Mouse (Mus musculus) neural tube, embryonic 12.5 days (tissue): Measurements from ENCODE around the gene Armc8. TPM values are rescaled to one million over a fixed set of nuclear protein-coding genes. Genes with fewer than 3 reads are reported as not detected.

Experiments used
- ATAC-seq: fragments of 200-750 bp; cut with Nextera tagmentation; 2 replicates; pipeline ENCODE4 v1.8.0; 2017; ENCODE audit warnings: low read depth, mild to moderate bottlenecking, moderate TSS enrichment, moderate library complexity; ENCODE audit not compliant: low FRiP score
- H3K27ac ChIP-seq: fragments of 300-500 bp; sonication (generic); 2 replicates; pipeline ENCODE4 v1.5.1; 2016
- H3K27me3 ChIP-seq: fragments of 300-500 bp; sonication (generic); replicated peaks from 2 replicates; pipeline ENCODE4 v1.6.1; 2016; ENCODE audit warnings: mild to moderate bottlenecking
- H3K36me3 ChIP-seq: fragments of 300-500 bp; sonication (generic); 2 replicates; pipeline ENCODE4 v1.6.1; 2016; ENCODE audit warnings: mild to moderate bottlenecking
- H3K4me1 ChIP-seq: fragments of 300-500 bp; sonication (generic); 2 replicates; pipeline ENCODE4 v1.6.1; 2016
- H3K4me2 ChIP-seq: fragments of 300-500 bp; sonication (generic); replicated peaks from 2 replicates; pipeline ENCODE4 v1.6.1; 2016; ENCODE audit warnings: mild to moderate bottlenecking
- H3K4me3 ChIP-seq: fragments of 300-500 bp; sonication (generic); 2 replicates; pipeline ENCODE4 v1.5.1; 2016
- H3K9ac ChIP-seq: fragments of 300-500 bp; sonication (generic); 2 replicates; pipeline ENCODE4 v1.6.1; 2016; ENCODE audit warnings: mild to moderate bottlenecking
- H3K9me3 ChIP-seq: fragments of 300-500 bp; sonication (generic); 2 replicates; pipeline ENCODE4 v1.6.1; 2016; ENCODE audit warnings: mild to moderate bottlenecking
- WGBS: fragments of 180-500 bp; shearing (Covaris S2); methylation state at CpG from one replicate; pipeline ENCODE4 v1.1.7; 2016; 5-methylcytosine and 5-hydroxymethylcytosine counted together
- polyA plus RNA-seq: library from polyadenylated mRNA; unstranded; fragments of >200 nt; fragmentation: Nextera tagmentation; extraction: Ambion mirVana; gene quantifications from 2 replicates; pipeline ENCODE4 v1.2.1, GENCODE M21; 2016

Gene Armc8
- polyA plus RNA-seq, 1 experiment from 2014 or later, result 46.1 TPM

GRCm38 (mm10) chr9:99428601-99429331, 139.9 kb downstream of the Armc8 start:
- Histone ChIP-seq H3K36me3 (no peaks in the 10 kb centered on the region), H3K4me2 (no peak overlapping the region), H3K9ac (no peak overlapping the region), H3K27me3 (no peaks in the 10 kb centered on the region), H3K4me3 (no peak overlapping the region), H3K4me1 (peaks cover 14% of the 10 kb centered on the region; the same call in 1 of the 2 replicates), H3K9me3 (no peaks in the 10 kb centered on the region), H3K27ac (no peak overlapping the region)
- no peak for ATAC-seq
- 81% methylated on average over 11 of the region's 11 CpGs for WGBS

Other genes with a start within 250 kb of the Armc8 start
- gene Esyt3, start 210.3 kb downstream of the Armc8 start, polyA plus RNA-seq, result 0.10 and 0.34 TPM in 2 replicates
- gene Mras, start 131.5 kb downstream of the Armc8 start, polyA plus RNA-seq, result 27.5 and 30.7 TPM in 2 replicates
- gene Nme9, start 117.4 kb downstream of the Armc8 start, polyA plus RNA-seq, result not detected in 2 replicates
- gene Dbr1, start 6.9 kb upstream of the Armc8 start, polyA plus RNA-seq, result 28.1 and 28.8 TPM in 2 replicates
- not detected in 2 replicates for gene A4gnt, start 43.6 kb upstream of the Armc8 start, polyA plus RNA-seq
- 13.4 and 14.7 TPM in 2 replicates for gene Dzip1l, start 60.6 kb upstream of the Armc8 start, polyA plus RNA-seq
- not detected in 2 replicates for gene Cldn18, start 148.4 kb upstream of the Armc8 start, polyA plus RNA-seq